ENCODE assay signal across 8 mouse cellular contexts in the genomic region with DNA sequence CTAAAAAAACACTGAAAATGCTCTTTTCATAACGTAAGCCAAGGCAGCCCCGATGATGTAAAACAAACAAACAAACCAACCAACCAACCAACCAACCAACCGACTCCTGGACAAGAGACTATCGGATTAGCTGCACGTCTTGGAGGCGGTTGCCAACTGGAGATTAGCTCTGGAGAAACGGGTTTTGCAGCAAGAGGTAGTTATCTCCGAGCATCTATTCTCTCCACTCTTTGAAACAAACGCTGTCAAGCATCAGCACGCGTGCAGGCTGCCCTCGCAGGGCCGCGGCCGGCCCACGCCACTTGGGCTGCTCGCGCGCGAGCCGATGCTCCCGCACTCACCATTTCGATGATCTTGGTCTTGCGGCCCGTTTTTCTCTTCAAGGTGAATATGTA. TPM values are rescaled to one million over a fixed set of nuclear protein-coding genes. Genes with fewer than 3 reads are reported as not detected.
DNase-seq lines count a peak whose midpoint lies in the region; ATAC-seq lines count a peak whose summit lies in the region.

No protein-coding gene starts in this region.

- peak overlapping the region; percentile 42 for H3K4me2 ChIP-seq in embryonic facial prominence, embryonic 11.5 days (ENCODE audit: low read depth, low read length)
- H3K4me2 ChIP-seq in hindbrain, embryonic 16.5 days (ENCODE audit: low read length), result peak overlapping the region; percentile 58

- under 1% methylated on average over 25 of the region's 25 CpGs for WGBS in embryonic facial prominence, embryonic 11.5 days
- under 1% methylated on average over 25 of the region's 25 CpGs for WGBS in hindbrain, embryonic 16.5 days
- under 1% methylated on average over 25 of the region's 25 CpGs for WGBS in midbrain, embryonic 10.5 days

- no peaks in the 10 kb centered on the region for H3K27me3 ChIP-seq in embryonic facial prominence, embryonic 11.5 days (ENCODE audit: control insufficient read depth, insufficient read depth, low read length)
- H3K27me3 ChIP-seq in hindbrain, embryonic 16.5 days (replicated peaks; ENCODE audit: control insufficient read depth, insufficient read depth, low read length), result no peaks in the 10 kb centered on the region
- no peaks in the 10 kb centered on the region for H3K27me3 ChIP-seq in midbrain, embryonic 10.5 days (ENCODE audit: low read depth, poor library complexity, severe bottlenecking)

- H3K9me3 ChIP-seq in embryonic facial prominence, embryonic 11.5 days (replicated peaks; ENCODE audit: control insufficient read depth, low read length), result no peaks in the 10 kb centered on the region
- H3K9me3 ChIP-seq in hindbrain, embryonic 16.5 days (ENCODE audit: control insufficient read depth, low read length), result no peaks in the 10 kb centered on the region; the same call in 1 of the 2 replicates
- H3K9me3 ChIP-seq in midbrain, embryonic 10.5 days (replicated peaks), result no peaks in the 10 kb centered on the region

- ATAC-seq in embryonic facial prominence, embryonic 11.5 days (replicated peaks; ENCODE audit: insufficient number of reproducible peaks, low FRiP score, low TSS enrichment, low read depth), result no peak
- no peak for ATAC-seq in hindbrain, embryonic 16.5 days

- H3K27ac ChIP-seq in embryonic facial prominence, embryonic 11.5 days (replicated peaks; ENCODE audit: low read depth, low read length), result 0 out of 2 replicates have a peak overlapping the region, but pooled peaks have one; percentile 36
- H3K27ac ChIP-seq in hindbrain, embryonic 16.5 days (ENCODE audit: low read depth, low read length), result peak overlapping the region; percentile 94
- H3K27ac ChIP-seq in midbrain, embryonic 10.5 days (replicated peaks), result peak overlapping the region; percentile 90

- no peaks in the 10 kb centered on the region for H3K4me1 ChIP-seq in embryonic facial prominence, embryonic 11.5 days (ENCODE audit: control insufficient read depth, insufficient read depth, low read length)
- peaks cover 4% of the 10 kb centered on the region for H3K4me1 ChIP-seq in hindbrain, embryonic 16.5 days (ENCODE audit: control insufficient read depth, insufficient read depth, low read depth, low read length)
- peaks cover 15% of the 10 kb centered on the region for H3K4me1 ChIP-seq in midbrain, embryonic 10.5 days

- H3K4me3 ChIP-seq in embryonic facial prominence, embryonic 11.5 days (ENCODE audit: low read depth, low read length), result peak overlapping the region; percentile 64
- peak overlapping the region; percentile 70 for H3K4me3 ChIP-seq in hindbrain, embryonic 16.5 days (ENCODE audit: low read length)
- H3K4me3 ChIP-seq in midbrain, embryonic 10.5 days, result peak overlapping the region; percentile 73

- peak overlapping the region; percentile 71 for H3K9ac ChIP-seq in embryonic facial prominence, embryonic 11.5 days (replicated peaks; ENCODE audit: low read length)
- H3K9ac ChIP-seq in hindbrain, embryonic 16.5 days (ENCODE audit: low read depth, low read length), result peak overlapping the region; percentile 87

- no peaks in the 10 kb centered on the region for H3K36me3 ChIP-seq in embryonic facial prominence, embryonic 11.5 days (replicated peaks; ENCODE audit: control insufficient read depth, insufficient read depth, low read depth, low read length)
- H3K36me3 ChIP-seq in hindbrain, embryonic 16.5 days (ENCODE audit: control insufficient read depth, insufficient read depth, low read length), result no peaks in the 10 kb centered on the region
- no peaks in the 10 kb centered on the region for H3K36me3 ChIP-seq in midbrain, embryonic 10.5 days

- peak; percentile 49 for DNase-seq in retina, adult 2 months (ENCODE audit: low read depth, low spot score)
- no peak for DNase-seq in retina, postnatal 1 day
- DNase-seq in embryonic facial prominence, embryonic 11.5 days (ENCODE audit: low spot score), result peak; percentile 58
- no peak for DNase-seq in midbrain, embryonic 10.5 days (ENCODE audit: low spot score)
- no peak for DNase-seq in right cerebral cortex, adult 2 months (ENCODE audit: low spot score in 2 of 2)
- DNase-seq in gastrocnemius, postnatal 4 days (ENCODE audit: low spot score in 2 of 2), result no peak
- no peak for DNase-seq in thymus, postnatal 14 days

RNA-seq across cellular contexts. Expression of a gene that starts 0.4 kb away (rescaled TPM):
- 80.5 and 85.2 TPM in 2 replicates for polyA plus RNA-seq in embryonic facial prominence, embryonic 11.5 days (2014; fragmentation: Nextera tagmentation; extraction: Ambion mirVana)
- polyA plus RNA-seq in hindbrain, embryonic 16.5 days (2015; fragmentation: Nextera tagmentation; extraction: Ambion mirVana), result 150 and 161 TPM in 2 replicates
- polyA plus RNA-seq in midbrain, embryonic 10.5 days (2016; fragmentation: Nextera tagmentation; extraction: Ambion mirVana), result 67.5 and 71.8 TPM in 2 replicates
- 10 to 100 TPM; 44.7 to 58.6 TPM for total RNA-seq in gastrocnemius, postnatal 4 days (2021)

RNA-seq across cellular contexts. Expression of a gene that starts 0.5 kb away (rescaled TPM):
- 0.29 and 0.49 TPM in 2 replicates for polyA plus RNA-seq in embryonic facial prominence, embryonic 11.5 days (2014; fragmentation: Nextera tagmentation; extraction: Ambion mirVana)
- 0.37 and 0.69 TPM in 2 replicates for polyA plus RNA-seq in hindbrain, embryonic 16.5 days (2015; fragmentation: Nextera tagmentation; extraction: Ambion mirVana)
- 0.37 and 0.43 TPM in 2 replicates for polyA plus RNA-seq in midbrain, embryonic 10.5 days (2016; fragmentation: Nextera tagmentation; extraction: Ambion mirVana)
- under 1 TPM; 0.13 to 0.61 TPM for total RNA-seq in gastrocnemius, postnatal 4 days (2021)

RNA-seq across cellular contexts. Expression of a gene that starts 46.7 kb away (rescaled TPM):
- polyA plus RNA-seq in embryonic facial prominence, embryonic 11.5 days (2014; fragmentation: Nextera tagmentation; extraction: Ambion mirVana), result 0.06 TPM in 1 of 2 replicates, not detected in the other
- not detected in 2 replicates for polyA plus RNA-seq in hindbrain, embryonic 16.5 days (2015; fragmentation: Nextera tagmentation; extraction: Ambion mirVana)
- not detected in 2 replicates for polyA plus RNA-seq in midbrain, embryonic 10.5 days (2016; fragmentation: Nextera tagmentation; extraction: Ambion mirVana)
- total RNA-seq in gastrocnemius, postnatal 4 days (2021), result not detected

Comparison
In these comparisons a context has a peak if more than half of its experiments do, and no peak if none do; other contexts are left out.
1. DNase-seq: peak in retina, adult 2 months (single experiment) and embryonic facial prominence, embryonic 11.5 days (single experiment); none in retina, postnatal 1 day (single experiment), midbrain, embryonic 10.5 days (single experiment), right cerebral cortex, adult 2 months (0 of 2), gastrocnemius, postnatal 4 days (0 of 2) and thymus, postnatal 14 days (single experiment).
2. H3K27ac ChIP-seq: peak in every context shown above with its lines; median percentile 94 in hindbrain, embryonic 16.5 days; 90 in midbrain, embryonic 10.5 days; 36 in embryonic facial prominence, embryonic 11.5 days.
3. Peak in every context shown above with its lines, with median percentiles within 50 percentile points of each other: H3K4me3 ChIP-seq.